Mouse (Mus musculus) myocyte (in vitro differentiated cells): ENCODE measurements around the gene Dlgap3.

ENCODE experiments used
- CEBPB ChIP-seq: IDR thresholded peaks from 2 replicates; pipeline ENCODE4 v1.6.1; 2011; ENCODE audit warnings: mild to moderate bottlenecking, moderate library complexity; ENCODE audit not compliant: poor library complexity, insufficient read depth, severe bottlenecking
- E2F4 ChIP-seq: IDR thresholded peaks from one replicate; pipeline ENCODE4 v1.6.1; 2011; ENCODE audit warnings: mild to moderate bottlenecking, control low read depth, moderate library complexity; ENCODE audit not compliant: insufficient read depth
- MYOD1 ChIP-seq, 3 experiments: IDR thresholded peaks; one replicate each; pipeline ENCODE4 v1.6.1; 2011; ENCODE audit warnings: control low read depth in 2 of 3, low read depth in 2 of 3, mild to moderate bottlenecking in 2 of 3, moderate library complexity in 1 of 3; ENCODE audit not compliant: insufficient read length in 2 of 3, control insufficient read depth in 1 of 3
- MYOG ChIP-seq, 3 experiments: IDR thresholded peaks; one replicate each; pipeline ENCODE4 v1.6.1; 2011; ENCODE audit warnings: control low read depth in 2 of 3, low read depth in 2 of 3, mild to moderate bottlenecking in 2 of 3; ENCODE audit not compliant: insufficient read length in 2 of 3, control insufficient read depth in 1 of 3, insufficient read depth in 1 of 3
- POLR2A ChIP-seq: IDR thresholded peaks from one replicate; pipeline ENCODE4 v1.6.1; 2011; ENCODE audit warnings: low read depth, mild to moderate bottlenecking, control low read depth, moderate library complexity; ENCODE audit not compliant: insufficient read length
- POLR2AphosphoS2 ChIP-seq: IDR thresholded peaks from one replicate; pipeline ENCODE4 v1.6.1; 2011; ENCODE audit warnings: low read depth, control low read depth; ENCODE audit not compliant: insufficient read length
- USF1 ChIP-seq: IDR thresholded peaks from one replicate; pipeline ENCODE4 v1.6.1; 2011; ENCODE audit warnings: low read depth, mild to moderate bottlenecking, control low read depth, moderate library complexity

GRCm38 (mm10) chr4:127155757-127156156 is 13.2 kb upstream of the Dlgap3 start:
- TF ChIP-seq POLR2A = no peak
- TF ChIP-seq CEBPB = no peak
- no peak for TF ChIP-seq MYOD1 (IDR thresholded peaks at IDR 0.05; ENCODE audit: control insufficient read depth in 1 of 3, insufficient read length in 2 of 3, low read depth in 2 of 3)
- TF ChIP-seq E2F4 = no peak
- TF ChIP-seq POLR2AphosphoS2 = no peak
- TF ChIP-seq USF1 = no peak
- TF ChIP-seq MYOG (IDR thresholded peaks at IDR 0.05; ENCODE audit: control insufficient read depth in 1 of 3, insufficient read depth in 1 of 3, insufficient read length in 2 of 3, low read depth in 2 of 3) = no peak
